Mouse (Mus musculus): ENCODE results near the gene Ift52.

The Ift52 gene

GRCm38 (mm10) chr2:163016916-163017743 is at the start of gene Ift52:
Ift52 (plus strand) TSS chr2:163017354.
- peak; percentile 92 for DNase-seq (ENCODE audit: extremely low spot score)

GRCm38 (mm10) chr2:162968357-162968756 is 48.8 kb upstream of the Ift52 start:
- DNase-seq (ENCODE audit: extremely low spot score), result peak; percentile 53

GRCm38 (mm10) chr2:162969101-162969500 is 48.1 kb upstream of the Ift52 start:
- DNase-seq (ENCODE audit: extremely low spot score), result no peak

GRCm38 (mm10) chr2:162970896-162971295 is 46.3 kb upstream of the Ift52 start:
- DNase-seq (ENCODE audit: extremely low spot score), result no peak

GRCm38 (mm10) chr2:162972752-162973151 is 44.4 kb upstream of the Ift52 start:
- no peak for DNase-seq (ENCODE audit: extremely low spot score)

DNA sequence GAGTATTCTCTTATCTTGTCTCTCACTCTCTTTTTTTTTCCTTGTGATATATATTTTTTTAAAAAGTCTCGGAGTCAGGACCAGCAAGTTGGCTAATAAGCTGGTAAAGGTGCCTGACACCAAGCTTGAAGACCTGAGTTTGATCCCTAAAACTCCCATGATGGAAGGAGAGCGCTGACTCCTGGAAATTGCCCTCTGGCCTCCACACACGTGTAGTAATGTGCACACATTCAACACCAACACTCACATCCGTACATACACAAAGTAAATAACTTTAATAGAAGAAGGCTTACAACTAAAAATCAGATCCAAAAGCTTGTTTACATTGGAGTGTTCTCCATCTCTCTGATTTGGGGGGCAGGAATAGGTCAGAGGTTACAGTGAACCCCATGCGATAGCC is 43.9 kb upstream of the Ift52 start:
- no peak for DNase-seq (ENCODE audit: extremely low spot score)

GRCm38 (mm10) chr2:162973637-162974036 is 43.5 kb upstream of the Ift52 start:
- peak; percentile 42 for DNase-seq (ENCODE audit: extremely low spot score)

- DNase-seq (ENCODE audit: extremely low spot score), result no peak
Measured at GRCm38 (mm10) chr2:162975157-162975775, 41.9 kb upstream of the Ift52 start.

DNA sequence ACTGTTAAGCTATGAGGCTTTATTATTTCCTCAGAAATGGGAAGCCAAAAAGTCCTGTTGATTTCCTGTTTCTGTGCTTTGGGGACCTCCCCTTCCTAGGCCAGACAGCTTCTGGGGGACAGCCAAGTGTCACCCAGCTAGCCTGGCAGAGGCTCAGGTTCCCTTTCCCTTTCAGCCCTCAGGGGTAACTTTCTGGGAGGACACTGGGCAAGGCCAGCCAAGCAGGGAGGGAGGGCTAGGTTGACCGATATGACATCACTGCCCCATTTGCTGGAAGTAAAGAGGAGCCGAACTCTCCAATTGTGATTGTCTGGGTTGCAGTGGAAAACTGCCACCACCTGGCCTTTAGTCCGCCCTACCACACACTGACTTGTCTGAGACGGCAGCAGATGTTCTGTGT is 41.2 kb upstream of the Ift52 start:
- DNase-seq (ENCODE audit: extremely low spot score), result no peak

GRCm38 (mm10) chr2:162984381-162984780 is 32.8 kb upstream of the Ift52 start:
- no peak for DNase-seq (ENCODE audit: extremely low spot score)

DNA sequence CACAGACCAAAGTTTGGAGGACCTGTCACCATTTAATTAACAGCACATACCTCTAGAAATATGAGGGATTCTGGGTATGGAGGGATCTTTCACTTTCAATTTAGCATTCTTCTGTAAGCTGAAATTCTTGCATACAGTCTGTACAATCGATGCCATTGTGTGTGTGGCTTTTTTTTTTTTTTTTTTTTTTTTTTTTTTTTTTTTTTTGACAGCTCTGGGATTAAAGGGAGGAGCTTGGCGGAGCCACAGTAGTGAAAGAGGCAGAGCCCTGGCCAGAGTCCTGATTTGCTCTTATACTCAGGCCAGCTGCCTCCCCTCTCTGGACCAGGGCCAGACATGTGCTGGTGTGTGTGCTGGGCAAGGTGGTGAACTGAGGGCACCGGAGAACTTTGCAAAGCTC is 31.2 kb upstream of the Ift52 start:
- no peak for DNase-seq (ENCODE audit: extremely low spot score)

DNA sequence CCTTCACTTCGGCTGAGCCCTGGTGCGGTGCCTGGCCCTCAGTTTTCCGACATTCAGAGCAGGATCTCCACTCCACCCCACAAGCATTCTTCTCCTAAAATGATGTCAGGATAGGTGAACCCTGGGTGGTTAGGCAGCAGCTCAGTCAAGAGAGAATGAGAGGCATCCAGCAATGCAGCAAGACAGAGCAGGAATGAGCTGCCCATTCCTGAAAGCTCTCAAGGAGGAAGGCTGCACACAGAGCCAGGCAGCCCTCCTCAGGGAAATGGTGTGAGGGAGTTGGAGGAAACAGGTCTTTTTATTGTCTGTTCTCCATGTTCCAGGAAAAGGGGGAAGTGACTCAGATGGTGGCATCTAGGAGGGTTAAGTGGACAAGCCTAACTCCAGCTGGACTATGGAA is 30.4 kb upstream of the Ift52 start:
- DNase-seq (ENCODE audit: extremely low spot score), result no peak

DNA sequence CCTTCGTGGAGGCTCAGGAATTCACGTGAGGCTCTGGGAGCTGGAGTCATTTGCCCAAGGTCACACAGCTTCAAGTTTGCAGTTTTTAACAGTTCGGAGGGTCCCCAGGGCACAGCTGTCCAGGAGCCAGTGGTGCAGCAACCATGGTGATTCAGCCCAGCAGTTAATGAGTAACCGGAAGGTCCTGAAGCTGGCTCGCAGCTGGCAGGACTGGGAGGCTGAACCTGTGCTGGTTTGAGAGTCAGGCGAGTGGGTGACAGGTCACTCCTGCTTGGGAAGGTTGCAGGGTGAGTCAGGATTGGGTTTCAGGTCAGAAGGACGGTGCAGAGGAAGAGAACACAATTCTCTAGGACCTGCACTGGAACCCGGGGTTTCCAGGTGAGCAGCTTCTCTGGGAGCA is 29.9 kb upstream of the Ift52 start, which contains the start of gene Sgk2:
TSS of gene Sgk2 (plus strand) at position 113 of the 400 bp plus-strand sequence.
- no peak for DNase-seq (ENCODE audit: extremely low spot score)

DNA sequence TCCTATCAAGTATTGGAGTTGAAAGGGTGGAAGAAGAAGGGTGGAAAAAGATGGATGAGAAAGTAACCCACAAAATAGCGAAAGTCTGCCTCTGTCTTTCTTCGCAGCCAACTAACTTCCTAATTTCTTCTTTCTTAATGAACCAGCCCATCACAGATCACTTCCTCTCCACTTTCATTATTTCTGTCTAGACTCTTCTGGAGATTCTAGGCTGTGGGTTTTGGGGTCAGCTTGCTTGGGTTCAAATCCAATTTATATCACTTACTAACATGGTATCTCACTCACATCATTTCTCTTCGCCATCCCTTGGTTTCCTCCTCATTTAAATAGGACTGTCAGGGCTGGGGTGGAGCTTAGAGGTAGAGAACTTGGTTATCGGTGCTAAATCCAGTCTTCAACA is 28.9 kb upstream of the Ift52 start:
- DNase-seq (ENCODE audit: extremely low spot score), result no peak

DNA sequence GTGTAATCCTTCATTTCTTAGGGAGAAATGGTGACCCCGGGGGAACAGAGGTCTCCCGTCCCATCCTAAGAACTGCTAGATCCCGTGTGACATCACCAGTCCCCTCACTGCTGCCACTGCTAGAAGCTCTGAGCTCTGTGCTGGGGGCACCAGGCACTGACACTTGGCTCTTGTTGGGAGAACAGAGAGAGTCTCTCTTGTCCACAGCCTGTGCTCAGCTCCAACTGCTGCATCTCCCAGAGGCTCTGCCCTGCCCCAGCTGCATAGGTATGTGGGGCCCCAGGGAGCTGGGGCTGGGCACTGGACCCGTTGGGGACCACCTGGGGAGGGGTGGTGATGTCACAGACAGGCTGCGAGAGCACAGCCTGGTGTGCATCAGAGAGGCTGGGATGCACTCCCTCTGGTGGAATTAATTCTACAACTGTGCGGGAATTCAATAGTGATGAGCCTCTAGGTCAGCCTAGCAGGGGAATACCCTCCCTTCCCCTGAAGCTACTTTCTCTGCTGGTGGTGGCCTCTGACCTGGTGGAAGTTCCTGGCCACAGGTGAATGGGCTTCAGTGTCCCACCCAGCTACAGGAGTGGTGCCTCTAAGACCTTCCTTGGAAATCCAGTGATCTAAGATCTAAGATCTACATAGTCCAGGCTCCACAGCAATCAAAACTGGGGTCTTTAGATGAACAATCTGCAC is 25.6 kb upstream of the Ift52 start:
- no peak for DNase-seq (ENCODE audit: extremely low spot score)

DNA sequence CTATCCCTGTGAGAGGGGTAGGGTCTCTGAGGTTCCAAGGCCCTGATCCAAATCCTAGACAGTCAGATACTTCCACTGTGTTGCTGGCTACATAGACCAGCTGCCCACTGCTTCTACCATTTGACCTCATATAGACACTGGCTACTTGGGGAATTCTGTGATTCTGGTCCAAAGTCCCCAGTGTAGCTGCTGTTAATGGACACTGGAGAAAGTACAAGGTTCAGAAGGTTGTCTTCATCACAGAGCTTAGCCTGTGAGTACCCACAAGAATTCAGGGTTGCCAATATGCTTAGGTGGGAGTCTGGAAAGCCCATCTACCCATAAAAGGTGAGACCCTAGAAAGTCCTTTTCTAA is 25.1 kb upstream of the Ift52 start:
- no peak for DNase-seq (ENCODE audit: extremely low spot score)

GRCm38 (mm10) chr2:162993881-162994616 is 23.1 kb upstream of the Ift52 start:
- no peak for DNase-seq (ENCODE audit: extremely low spot score)

DNA sequence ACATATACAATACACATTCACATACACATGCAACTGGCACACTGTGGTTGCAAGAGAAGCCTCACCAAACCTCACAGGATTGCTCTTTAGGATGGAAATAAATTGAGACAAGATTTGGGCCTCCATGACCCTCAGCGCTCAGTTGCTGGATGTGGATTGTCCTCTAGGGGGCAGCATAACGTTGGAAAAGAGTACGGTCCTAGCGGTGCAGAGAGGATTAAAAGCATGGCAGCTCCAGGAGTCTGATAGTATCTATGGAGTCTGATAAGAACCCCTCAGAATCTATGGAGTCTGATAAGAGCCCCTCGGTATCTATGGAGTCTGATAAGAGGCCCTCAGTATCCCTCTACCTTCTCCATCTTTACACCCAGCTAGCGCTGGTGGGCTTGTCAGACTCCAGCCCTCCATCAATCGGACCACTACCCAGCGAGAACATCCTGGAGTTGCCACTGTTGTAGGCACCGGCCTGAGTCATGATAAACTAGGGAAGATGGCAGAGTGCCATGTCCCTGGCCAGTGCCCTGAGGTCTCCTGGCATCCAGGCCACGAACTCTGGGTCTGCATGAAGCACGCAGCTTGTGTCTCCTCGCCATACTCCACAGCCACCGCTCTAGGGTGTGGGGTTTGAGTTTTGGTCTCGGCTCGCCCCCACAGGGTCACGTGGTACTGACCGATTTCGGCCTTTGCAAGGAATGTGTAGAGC is 18.5 kb upstream of the Ift52 start:
- DNase-seq (ENCODE audit: extremely low spot score), result peak; percentile 76

- DNase-seq (ENCODE audit: extremely low spot score), result peak; percentile 47
Measured at GRCm38 (mm10) chr2:162999744-163000143, 17.4 kb upstream of the Ift52 start.

DNA sequence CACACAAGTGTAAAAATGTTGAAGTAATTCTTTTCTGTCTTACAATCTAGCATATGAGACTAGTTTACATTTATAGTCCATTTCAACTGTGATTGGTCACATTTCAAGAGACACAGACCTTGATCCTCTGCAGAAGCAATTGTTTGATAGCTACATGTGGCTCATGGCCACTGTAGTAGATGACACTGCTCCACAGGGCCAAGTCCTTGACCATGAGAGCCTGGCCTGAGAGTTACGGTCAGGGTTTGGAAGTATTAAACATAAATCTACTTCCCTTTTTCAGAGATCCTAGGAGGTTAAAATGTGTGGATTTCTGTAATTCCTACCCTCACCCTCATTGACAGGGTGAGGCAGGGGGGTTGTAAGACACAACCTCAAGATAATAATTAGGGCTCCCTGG is 16.1 kb upstream of the Ift52 start:
- DNase-seq (ENCODE audit: extremely low spot score), result no peak

- no peak for DNase-seq (ENCODE audit: extremely low spot score)
Measured at GRCm38 (mm10) chr2:163007299-163007698, 9.9 kb upstream of the Ift52 start.

All from embryo, embryonic 9.5 days (tissue).